Mouse (Mus musculus): ENCODE data around the gene Pigp.

Pigp gene

DNA sequence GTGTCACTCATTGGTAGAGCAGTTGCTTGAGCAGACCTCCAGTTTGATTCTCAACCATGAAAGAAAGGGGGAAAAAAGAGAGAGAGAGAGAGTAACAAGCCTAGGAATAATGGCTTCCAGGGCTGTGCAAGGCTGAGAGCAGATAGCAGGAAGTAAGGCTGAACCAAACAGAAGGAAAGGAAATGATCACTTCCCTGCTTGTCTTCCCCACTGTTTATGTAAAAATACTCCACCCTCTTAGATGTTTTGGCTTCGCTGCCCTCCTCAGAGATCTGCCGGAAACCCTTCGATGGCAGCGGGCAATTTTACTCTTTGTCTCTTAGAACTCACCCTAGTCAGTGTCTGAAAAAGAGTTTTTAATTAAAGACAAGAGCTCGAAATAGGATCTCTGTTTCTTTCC, 48.0 kb downstream of the Pigp start:
- no peak for DNase-seq (ENCODE audit: low spot score in 2 of 2)

DNA sequence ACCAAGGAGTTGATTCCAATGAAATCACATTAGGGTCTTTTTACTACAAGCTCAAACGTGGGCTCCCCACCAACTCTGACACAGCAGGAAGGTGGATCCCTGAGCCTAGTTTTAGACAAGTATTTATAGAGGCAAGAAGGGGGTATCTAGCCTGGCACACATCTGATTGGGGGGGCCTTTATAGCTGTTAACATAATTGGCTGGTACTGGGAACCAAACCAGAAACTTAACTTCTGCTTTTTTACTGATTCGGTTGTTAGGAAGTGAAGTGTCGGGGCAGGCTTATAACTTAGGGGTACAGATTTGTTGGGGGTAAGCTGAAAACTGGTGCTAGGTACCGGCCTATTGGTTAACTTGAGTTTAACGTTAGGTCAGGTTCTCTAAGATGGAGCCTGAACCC, 51.4 kb downstream of the Pigp start:
- no peak for DNase-seq (ENCODE audit: low spot score in 2 of 2)

DNA sequence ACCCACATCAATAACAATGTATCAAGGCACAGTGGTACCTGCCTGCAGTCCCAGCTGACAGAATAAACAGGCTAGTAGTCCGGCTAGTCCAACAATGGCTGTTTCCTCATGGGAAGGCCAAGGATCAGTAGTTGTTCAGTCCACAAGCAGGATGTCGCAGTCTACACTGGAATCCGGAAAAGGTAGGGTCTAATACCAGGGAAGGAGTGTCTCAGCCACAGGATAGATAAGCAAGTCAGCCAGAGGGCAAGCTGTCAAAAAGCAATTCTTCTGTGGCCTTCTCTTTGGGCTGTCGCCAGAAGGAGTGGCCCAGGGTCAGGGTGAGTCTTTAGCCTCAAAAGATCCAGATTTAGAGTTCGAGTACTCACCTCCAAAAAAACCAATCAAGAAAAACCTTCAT, 53.9 kb downstream of the Pigp start:
- no peak for DNase-seq (ENCODE audit: low spot score in 2 of 2)

DNA sequence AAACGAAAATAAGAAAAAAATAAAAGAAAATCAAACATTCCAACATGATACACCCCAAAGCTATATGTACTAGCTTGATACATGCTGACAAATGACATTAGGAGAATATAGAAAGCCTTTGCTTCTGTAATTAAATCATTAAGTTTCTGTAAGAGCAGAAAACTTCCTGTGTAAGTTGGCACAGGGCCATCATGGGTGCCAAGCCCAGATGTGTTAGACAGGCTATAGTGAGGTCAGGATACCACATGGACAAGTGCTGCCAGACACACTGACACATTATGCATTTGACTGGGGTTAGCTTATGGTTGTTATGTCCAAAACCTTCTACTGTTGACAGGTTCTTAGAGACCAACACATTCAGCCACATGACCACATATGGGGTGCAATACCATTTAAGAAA, 56.4 kb downstream of the Pigp start:
- no peak for DNase-seq (ENCODE audit: low spot score in 2 of 2)

DNA sequence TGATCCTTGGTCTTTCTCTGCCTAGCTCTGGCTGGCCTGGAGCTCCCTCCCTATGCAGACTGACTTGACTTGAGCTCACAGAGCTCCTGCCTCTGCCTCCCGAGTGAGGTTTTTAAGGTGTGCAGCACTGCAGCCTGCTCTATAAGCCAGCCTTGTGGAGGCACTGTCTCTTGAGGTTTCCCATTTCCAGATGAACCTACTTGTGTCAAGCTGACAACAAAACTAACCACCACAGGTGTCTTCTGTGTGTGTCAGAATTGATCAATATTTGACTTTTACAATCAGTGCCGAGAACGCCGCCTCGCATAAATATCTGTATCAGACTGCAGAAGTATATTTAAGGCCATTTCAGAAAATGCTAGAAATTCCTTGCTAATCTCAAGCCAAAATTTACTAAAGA, 57.0 kb downstream of the Pigp start:
- no peak for DNase-seq (ENCODE audit: low spot score in 2 of 2)

DNA sequence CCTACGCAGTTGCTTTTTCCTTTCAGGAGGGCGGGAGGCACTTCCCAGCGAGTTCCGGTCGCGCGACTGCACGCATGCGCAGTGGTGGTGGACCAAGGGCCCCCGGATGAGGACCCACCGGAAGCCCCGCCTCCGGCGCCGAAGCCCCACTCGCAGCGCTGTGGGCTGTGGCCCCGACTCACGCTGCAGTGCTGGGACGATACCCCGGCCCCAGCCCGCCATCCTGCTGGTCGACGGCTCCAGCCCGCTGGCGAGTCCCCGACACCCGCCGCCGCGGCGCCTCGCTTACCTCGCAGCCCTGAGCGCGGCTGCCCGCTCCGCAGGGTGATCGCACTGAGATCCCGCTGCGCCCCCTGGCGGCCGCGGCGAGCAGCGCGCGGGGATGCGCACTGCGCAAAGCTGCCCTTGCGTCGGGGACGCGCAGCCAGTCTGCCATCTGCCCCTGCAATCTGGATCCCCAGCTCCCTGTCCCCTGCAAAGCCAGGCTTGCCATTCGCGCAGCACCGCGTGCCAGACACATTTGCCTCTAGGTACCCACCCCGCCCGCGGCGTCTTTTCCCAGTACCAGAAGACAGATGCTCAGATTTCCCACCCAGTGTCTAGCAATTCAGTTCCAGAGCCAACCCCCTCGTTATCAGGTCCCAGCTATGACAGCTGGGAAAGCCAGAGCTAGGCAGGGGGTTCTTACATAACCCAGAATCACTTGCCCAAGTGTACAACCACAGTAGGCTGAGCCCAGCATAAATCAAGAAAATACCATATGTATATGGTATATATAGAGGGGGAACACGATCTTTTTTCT, 58.2 kb downstream of the Pigp start, which contains the start of gene Hlcs:
Hlcs (minus strand) TSS at position 343 of the 802 bp plus-strand sequence.
- DNase-seq (ENCODE audit: low spot score in 2 of 2) = peak; percentile 98 to 99

DNA sequence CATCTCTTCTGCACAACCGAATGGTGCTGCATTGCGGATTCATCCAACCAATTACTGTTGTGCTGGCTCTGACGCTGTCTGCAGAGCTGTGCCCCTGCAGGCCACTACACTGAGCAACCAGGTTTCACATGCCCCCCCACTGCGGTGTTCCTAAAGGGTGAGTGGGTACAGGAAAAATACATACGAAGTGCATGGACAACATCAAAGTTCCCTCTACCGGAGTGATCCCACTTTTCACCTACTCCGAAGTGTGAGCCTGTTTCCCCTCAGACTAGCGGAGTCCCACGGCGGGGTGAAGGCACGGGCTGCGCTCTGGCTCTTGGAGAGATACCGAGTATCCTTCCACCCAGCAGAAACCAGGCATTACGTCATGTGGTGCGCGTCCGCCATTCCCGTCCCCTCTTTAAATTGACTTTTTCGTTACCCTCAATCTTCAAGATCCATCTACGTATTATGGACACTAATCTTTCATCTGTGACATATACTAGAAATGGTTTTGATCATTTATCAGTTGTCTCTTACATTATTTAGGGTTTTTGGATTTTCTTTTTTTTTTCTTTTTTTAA, 58.9 kb downstream of the Pigp start:
- DNase-seq (ENCODE audit: low spot score in 2 of 2) = peak; percentile 91 to 94

DNA sequence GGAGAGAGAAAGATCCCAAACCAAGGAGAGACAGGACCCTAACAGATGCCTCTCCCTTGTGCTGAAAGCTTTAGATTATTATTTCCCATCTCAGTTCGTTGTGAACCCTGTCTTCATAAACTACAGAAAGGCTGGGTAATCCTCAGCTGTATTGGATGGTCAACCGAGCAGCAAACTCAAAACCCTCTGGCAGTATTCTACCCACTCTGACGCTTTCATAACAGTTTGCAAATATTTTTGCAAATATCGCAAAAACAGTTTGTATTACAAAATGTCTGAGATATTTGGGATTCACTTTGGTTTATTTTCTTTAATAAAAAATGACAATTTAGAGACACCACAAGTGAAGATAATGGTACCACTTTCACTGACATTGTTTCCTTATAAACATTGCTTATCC, 59.7 kb downstream of the Pigp start:
- DNase-seq (ENCODE audit: low spot score in 2 of 2) = no peak

DNA sequence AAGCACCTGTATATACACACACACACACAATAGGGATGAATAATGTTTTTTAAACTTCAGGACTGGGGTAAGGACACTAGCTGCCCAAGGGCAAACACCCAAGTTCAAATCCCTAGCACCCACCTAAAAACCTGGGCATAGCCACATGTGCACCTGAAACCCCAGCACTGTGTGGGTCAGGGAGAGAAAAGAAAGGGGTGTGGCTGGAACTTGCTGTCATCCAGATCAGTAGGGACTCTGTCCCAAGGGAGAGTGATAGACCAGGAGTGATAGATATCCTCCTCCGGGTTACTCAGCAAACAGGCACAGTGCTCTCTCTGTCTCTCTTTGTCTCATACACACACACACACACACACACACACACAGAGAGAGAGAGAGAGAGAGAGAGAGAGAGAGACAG, 60.2 kb downstream of the Pigp start:
- DNase-seq (ENCODE audit: low spot score in 2 of 2) = no peak

DNA sequence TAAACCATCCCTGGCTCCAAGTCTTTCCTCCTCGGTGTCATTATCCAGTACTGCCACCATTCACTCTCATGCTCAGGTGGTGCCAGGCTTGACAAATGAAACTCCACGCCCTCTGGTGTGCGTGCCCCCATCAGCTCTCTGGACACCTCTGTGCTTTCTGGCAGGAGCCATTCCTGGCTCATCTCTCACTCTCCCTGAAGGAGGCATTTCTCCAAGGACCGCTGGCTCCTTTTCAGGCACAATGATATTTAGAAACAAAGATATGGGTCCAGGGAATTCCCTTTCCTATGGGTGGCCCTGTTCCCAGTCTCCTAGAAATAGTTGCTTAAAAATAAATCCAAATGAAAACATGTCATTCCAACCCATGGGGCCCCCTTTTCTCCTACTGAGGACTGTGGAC, 62.6 kb downstream of the Pigp start:
- DNase-seq (ENCODE audit: low spot score in 2 of 2) = peak; percentile 53 to 59
